Mouse (Mus musculus): ENCODE results near the gene Ncl. TPM values are rescaled to one million over a fixed set of nuclear protein-coding genes. Genes with fewer than 3 reads are reported as not detected.
A peak's percentile ranks its signal among the peaks of the same experiment; 100 is the strongest.

The Ncl gene
- polyA plus RNA-seq, 1 experiment from 2014 or later = 408 TPM

- Histone ChIP-seq H3K27ac (ENCODE audit: low read depth) (no peak overlapping the region), H3K36me3 (ENCODE audit: insufficient read depth) (0 out of 2 replicates have a peak, but pooled peaks cover 4% of the 10 kb centered on the region), H3K9me3 (ENCODE audit: low read depth, low read length) (no peaks in the 10 kb centered on the region), H3K4me3 (ENCODE audit: low read depth, low read length) (no peak overlapping the region), H3K4me1 (ENCODE audit: insufficient read depth) (no peaks in the 10 kb centered on the region; the same call in 1 of the 2 replicates), H3K27me3 (ENCODE audit: insufficient read depth, low read length) (peaks cover 11% of the 10 kb centered on the region; the same call in 1 of the 2 replicates), H3K4me2 (no peak overlapping the region), H3K9ac (no peak overlapping the region)
- 84% methylated on average over 7 of the region's 7 CpGs for WGBS
- ATAC-seq (ENCODE audit: insufficient read depth) = no peak
- no peak for DNase-seq
- TF ChIP-seq CTCF (IDR thresholded peaks at IDR 0.05; ENCODE audit: low read depth) = no peak
Measured at GRCm38 (mm10) chr1:86307177-86307762, 51.9 kb downstream of the Ncl start.

DNA sequence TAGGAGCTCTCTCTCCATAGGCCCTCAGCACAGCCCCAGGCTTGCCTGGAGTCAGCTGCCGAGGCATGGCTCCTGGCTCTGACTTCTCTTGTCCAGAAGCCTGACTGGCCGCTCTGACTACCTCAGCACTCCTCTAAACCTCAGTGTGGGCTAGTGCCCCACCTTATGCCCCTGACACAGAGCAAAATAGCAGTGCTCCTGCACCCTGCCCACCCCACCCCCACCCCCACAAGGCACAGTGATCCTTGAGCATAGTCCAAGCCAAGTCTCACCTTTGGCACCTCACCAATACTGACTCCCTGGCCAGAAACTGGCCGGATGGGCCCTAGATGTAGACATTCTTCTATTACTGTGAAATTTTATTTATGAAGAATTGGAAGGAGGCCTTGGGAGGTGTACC lies 52.5 kb downstream of the Ncl start:
- no peak overlapping the region for H3K4me2 ChIP-seq
- no peak for TF ChIP-seq CTCF (IDR thresholded peaks at IDR 0.05; ENCODE audit: low read depth)
- no peak overlapping the region for H3K9ac ChIP-seq
- WGBS = 78% methylated on average over 3 of the region's 3 CpGs
- H3K4me3 ChIP-seq (ENCODE audit: low read depth, low read length) = no peak overlapping the region
- H3K27ac ChIP-seq (ENCODE audit: low read depth) = no peak overlapping the region
- no peak for DNase-seq
- 0 out of 2 replicates have a peak, but pooled peaks cover 4% of the 10 kb centered on the region for H3K36me3 ChIP-seq (ENCODE audit: insufficient read depth)
- H3K4me1 ChIP-seq (ENCODE audit: insufficient read depth) = no peaks in the 10 kb centered on the region; the same call in 1 of the 2 replicates
- H3K9me3 ChIP-seq (ENCODE audit: low read depth, low read length) = no peaks in the 10 kb centered on the region
- ATAC-seq (ENCODE audit: insufficient read depth) = no peak
- peaks cover 11% of the 10 kb centered on the region; the same call in 1 of the 2 replicates for H3K27me3 ChIP-seq (ENCODE audit: insufficient read depth, low read length)

GRCm38 (mm10) chr1:86303873-86304250 lies 55.3 kb downstream of the Ncl start:
- peak overlapping the region; percentile 69 for H3K4me3 ChIP-seq (ENCODE audit: low read depth, low read length)
- no peak overlapping the region for H3K27ac ChIP-seq (ENCODE audit: low read depth)
- H3K27me3 ChIP-seq (ENCODE audit: insufficient read depth, low read length) = peaks cover 11% of the 10 kb centered on the region; the same call in 1 of the 2 replicates
- peak overlapping the region; percentile 87 for H3K4me2 ChIP-seq
- H3K36me3 ChIP-seq (ENCODE audit: insufficient read depth) = 0 out of 2 replicates have a peak, but pooled peaks cover 4% of the 10 kb centered on the region
- DNase-seq (peak; percentile 34), ATAC-seq (ENCODE audit: insufficient read depth) (no peak)
- peak overlapping the region; percentile 68 for H3K9ac ChIP-seq
- H3K9me3 ChIP-seq (ENCODE audit: low read depth, low read length) = no peaks in the 10 kb centered on the region
- WGBS = 4% methylated on average over 16 of the region's 16 CpGs
- H3K4me1 ChIP-seq (ENCODE audit: insufficient read depth) = no peaks in the 10 kb centered on the region
- TF ChIP-seq CTCF (IDR thresholded peaks at IDR 0.05; ENCODE audit: low read depth) = no peak

- peak overlapping the region; percentile 87 for H3K4me2 ChIP-seq
- TF ChIP-seq CTCF (IDR thresholded peaks at IDR 0.05; ENCODE audit: low read depth) = peak; percentile 33
- H3K27ac ChIP-seq (ENCODE audit: low read depth) = no peak overlapping the region; the same call in 1 of the 2 replicates
- ATAC-seq (ENCODE audit: insufficient read depth) (peak; percentile 91), DNase-seq (peak; percentile 87)
- under 1% methylated on average over 65 of the region's 65 CpGs for WGBS
- peaks cover 11% of the 10 kb centered on the region; the same call in 1 of the 2 replicates for H3K27me3 ChIP-seq (ENCODE audit: insufficient read depth, low read length)
- peak overlapping the region; percentile 69 for H3K4me3 ChIP-seq (ENCODE audit: low read depth, low read length)
- H3K9me3 ChIP-seq (ENCODE audit: low read depth, low read length) = no peaks in the 10 kb centered on the region
- no peaks in the 10 kb centered on the region for H3K4me1 ChIP-seq (ENCODE audit: insufficient read depth)
- peak overlapping the region; percentile 68 for H3K9ac ChIP-seq
- H3K36me3 ChIP-seq (ENCODE audit: insufficient read depth) = 0 out of 2 replicates have a peak, but pooled peaks cover 4% of the 10 kb centered on the region
Measured at GRCm38 (mm10) chr1:86303063-86303872, 55.9 kb downstream of the Ncl start.

- H3K9ac ChIP-seq = peak within 1 kb of the TSS; percentile 68
- DNase-seq = no peak
- no peak for ATAC-seq (ENCODE audit: insufficient read depth)
- H3K27me3 ChIP-seq (ENCODE audit: insufficient read depth, low read length) = peaks cover 11% of the 10 kb centered on the region; the same call in 1 of the 2 replicates
- H3K36me3 ChIP-seq (ENCODE audit: insufficient read depth) = 0 out of 2 replicates have a peak, but pooled peaks cover 4% of the 10 kb centered on the region
- WGBS = 26% methylated on average over 6 of the region's 6 CpGs
- H3K4me2 ChIP-seq = peak within 1 kb of the TSS; percentile 87
- no peak for TF ChIP-seq CTCF (IDR thresholded peaks at IDR 0.05; ENCODE audit: low read depth)
- no peaks in the 10 kb centered on the region for H3K9me3 ChIP-seq (ENCODE audit: low read depth, low read length)
- no peak within 1 kb of the TSS; the same call in 1 of the 2 replicates for H3K27ac ChIP-seq (ENCODE audit: low read depth)
- peak within 1 kb of the TSS; percentile 69 for H3K4me3 ChIP-seq (ENCODE audit: low read depth, low read length)
- H3K4me1 ChIP-seq (ENCODE audit: insufficient read depth) = no peaks in the 10 kb centered on the region
Measured at GRCm38 (mm10) chr1:86302532-86302931, 56.7 kb downstream of the Ncl start, which contains the start of gene B3gnt7. TSS of gene B3gnt7 (plus strand) at chr1:86302832.

- Histone ChIP-seq H3K27ac (ENCODE audit: low read depth) (no peak overlapping the region), H3K9me3 (ENCODE audit: low read depth, low read length) (no peaks in the 10 kb centered on the region), H3K9ac (no peak overlapping the region), H3K4me1 (ENCODE audit: insufficient read depth) (no peaks in the 10 kb centered on the region), H3K4me3 (ENCODE audit: low read depth, low read length) (no peak overlapping the region), H3K4me2 (no peak overlapping the region), H3K27me3 (ENCODE audit: insufficient read depth, low read length) (peaks cover 11% of the 10 kb centered on the region; the same call in 1 of the 2 replicates), H3K36me3 (ENCODE audit: insufficient read depth) (0 out of 2 replicates have a peak, but pooled peaks cover 2% of the 10 kb centered on the region)
- DNase-seq = peak; percentile 41
- peak; percentile 53 for TF ChIP-seq CTCF (IDR thresholded peaks at IDR 0.05; ENCODE audit: low read depth)
- ATAC-seq (ENCODE audit: insufficient read depth) = no peak
- 47% methylated on average over 6 of the region's 6 CpGs for whole genome bisulfite sequencing
Measured at GRCm38 (mm10) chr1:86301221-86302091, 57.7 kb downstream of the Ncl start.

Data from lung, embryonic 14.5 days (tissue).